Mouse (Mus musculus): ENCODE data around the gene T2. TPM values are rescaled to one million over a fixed set of nuclear protein-coding genes. Genes with fewer than 3 reads are reported as not detected.

Gene T2
- polyA plus RNA-seq, 1 experiment = 1.1 TPM

- DNase-seq (ENCODE audit: extremely low spot score in 1 of 2, low spot score in 1 of 2) = peak in 1 of 2 experiments; percentile 86
Observed at GRCm38 (mm10) chr17:8463482-8464128, 107.8 kb downstream of the T2 start.

DNA sequence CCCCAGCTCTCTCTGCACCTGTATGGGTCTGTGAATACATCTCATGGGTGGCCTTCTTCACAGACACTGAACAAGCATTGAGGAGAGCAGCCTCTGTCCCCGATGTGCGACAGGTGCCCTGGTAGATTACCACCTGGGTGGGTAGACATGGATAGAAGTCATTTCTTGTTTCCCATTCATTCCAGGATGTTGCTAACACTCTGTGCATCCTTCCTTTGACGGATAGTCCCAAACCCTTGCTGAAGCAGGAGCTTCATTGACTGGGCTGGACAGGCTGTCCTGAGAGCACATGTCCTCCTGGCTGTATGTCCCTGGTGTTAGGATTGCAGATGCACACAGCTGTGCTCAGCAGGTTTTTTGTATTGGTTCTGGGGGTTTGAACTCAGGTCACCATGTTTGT lies 112.0 kb downstream of the T2 start:
- DNase-seq (ENCODE audit: extremely low spot score in 1 of 2, low spot score in 1 of 2) = no peak

- peak; percentile 63 to 97 for DNase-seq (ENCODE audit: extremely low spot score in 1 of 2, low spot score in 1 of 2)
Observed at GRCm38 (mm10) chr17:8468716-8469344, 113.0 kb downstream of the T2 start.

Other genes starting within 250 kb of the T2 start
- gene Gm49673, start 208.2 kb upstream of the T2 start, polyA plus RNA-seq (2012; rRNA removed) = 1.6 and 2.0 TPM in 2 replicates
- gene Rnaset2a, start 207.9 kb upstream of the T2 start, polyA plus RNA-seq (2012; rRNA removed) = 16.5 and 17.6 TPM in 2 replicates
- 14.9 and 16.5 TPM in 2 replicates for gene Fgfr1op, start 190.5 kb upstream of the T2 start, polyA plus RNA-seq (2012; rRNA removed)
- 0.08 TPM in 1 of 2 replicates, not detected in the other for gene Ccr6, start 119.9 kb upstream of the T2 start, polyA plus RNA-seq (2012; rRNA removed)
- gene Mpc1, start 73.1 kb upstream of the T2 start, polyA plus RNA-seq (2012; rRNA removed) = 383 and 417 TPM in 2 replicates
- 117 and 134 TPM in 2 replicates for gene Sft2d1, start 44.9 kb upstream of the T2 start, polyA plus RNA-seq (2012; rRNA removed)
- gene Prr18, start 18.5 kb upstream of the T2 start, polyA plus RNA-seq (2012; rRNA removed) = 23.2 and 27.8 TPM in 2 replicates
- gene T, start 78.4 kb downstream of the T2 start, polyA plus RNA-seq (2012; rRNA removed) = 0.26 and 0.29 TPM in 2 replicates
- 31.8 and 34.3 TPM in 2 replicates for gene Pde10a, start 169.4 kb downstream of the T2 start, polyA plus RNA-seq (2012; rRNA removed)
- gene Gm17087, start 211.0 kb downstream of the T2 start, polyA plus RNA-seq (2012; rRNA removed) = not detected in 2 replicates